In the genomic region with DNA sequence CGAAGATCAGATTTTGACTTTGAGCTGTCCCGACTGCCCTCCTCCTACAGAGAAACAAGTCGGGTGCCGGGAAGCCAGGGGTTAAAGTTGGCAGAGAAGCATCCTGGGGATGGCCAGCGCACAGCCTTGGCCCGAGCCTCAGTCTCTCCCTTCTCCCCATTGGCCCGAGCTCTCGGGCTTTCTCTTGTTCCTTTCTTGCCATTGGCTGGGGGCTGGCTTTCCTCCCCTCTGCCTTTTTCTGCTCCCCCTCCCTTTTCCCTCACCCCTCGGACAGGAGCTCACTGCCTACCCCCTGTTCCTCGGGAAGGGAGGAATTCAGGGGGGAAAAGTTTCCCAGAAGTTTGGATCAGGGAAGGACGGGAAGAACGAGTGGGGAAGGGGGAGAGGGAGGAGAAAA, we compare ENCODE assay signal across 9 mouse cellular contexts. TPM values are rescaled to one million over a fixed set of nuclear protein-coding genes. Genes with fewer than 3 reads are reported as not detected.
DNase-seq lines count a peak whose midpoint lies in the region; ATAC-seq lines count a peak whose summit lies in the region.
"Had no signal": no experiment of that assay in that cellular context is flagged by ENCODE, and none has a peak within 500 bp of the region (broad histone marks: within the 10 kb centered on the region; RNA-seq: fewer than 3 reads in every experiment).

No protein-coding gene starts in this region.

- H3K36me3 ChIP-seq in liver, embryonic 11.5 days (ENCODE audit: control insufficient read depth, insufficient read depth, low read length) = no peaks in the 10 kb centered on the region
- no peaks in the 10 kb centered on the region for H3K36me3 ChIP-seq in embryonic facial prominence, embryonic 10.5 days (replicated peaks)
- no peaks in the 10 kb centered on the region for H3K36me3 ChIP-seq in hindbrain, embryonic 15.5 days
- H3K36me3 ChIP-seq in neural tube, embryonic 15.5 days = no peaks in the 10 kb centered on the region

- no peak overlapping the region for H3K9ac ChIP-seq in liver, embryonic 11.5 days (ENCODE audit: low read depth, low read length)
- no peak overlapping the region for H3K9ac ChIP-seq in hindbrain, embryonic 15.5 days
- H3K9ac ChIP-seq in neural tube, embryonic 15.5 days (replicated peaks) = no peak overlapping the region

- ATAC-seq in liver, embryonic 11.5 days (replicated peaks; ENCODE audit: low FRiP score) = 0 out of 2 replicates have a peak, but pooled peaks have one; percentile 9
- 0 out of 2 replicates have a peak, but pooled peaks have one; percentile 27 for ATAC-seq in hindbrain, embryonic 15.5 days (ENCODE audit: low FRiP score, low read depth)
- no peak for ATAC-seq in neural tube, embryonic 15.5 days (ENCODE audit: low FRiP score)
- no peak for ATAC-seq in granulocyte monocyte progenitor cell, adult 5-6 weeks (replicated peaks; ENCODE audit: poor library complexity, severe bottlenecking)

- peaks cover 100% of the 10 kb centered on the region for H3K27me3 ChIP-seq in liver, embryonic 11.5 days (replicated peaks; ENCODE audit: control insufficient read depth, insufficient read depth, low read length)
- H3K27me3 ChIP-seq in embryonic facial prominence, embryonic 10.5 days (replicated peaks; ENCODE audit: low read depth, poor library complexity, severe bottlenecking) = peaks cover 100% of the 10 kb centered on the region
- peaks cover 82% of the 10 kb centered on the region for H3K27me3 ChIP-seq in hindbrain, embryonic 15.5 days
- peaks cover 94% of the 10 kb centered on the region for H3K27me3 ChIP-seq in neural tube, embryonic 15.5 days (replicated peaks)

- under 1% methylated on average over 12 of the region's 12 CpGs for WGBS in liver, embryonic 11.5 days
- 0% methylated on average over 12 of the region's 12 CpGs for WGBS in embryonic facial prominence, embryonic 10.5 days
- WGBS in hindbrain, embryonic 15.5 days = under 1% methylated on average over 12 of the region's 12 CpGs
- WGBS in neural tube, embryonic 15.5 days = under 1% methylated on average over 12 of the region's 12 CpGs

- H3K27ac ChIP-seq in liver, embryonic 11.5 days (ENCODE audit: low read depth, low read length) = no peak overlapping the region
- no peak overlapping the region for H3K27ac ChIP-seq in embryonic facial prominence, embryonic 10.5 days (replicated peaks)
- H3K27ac ChIP-seq in hindbrain, embryonic 15.5 days (replicated peaks) = no peak overlapping the region
- H3K27ac ChIP-seq in neural tube, embryonic 15.5 days (replicated peaks) = no peak overlapping the region
- H3K27ac ChIP-seq: left cerebral cortex, adult 2 months had no signal

- H3K4me1 ChIP-seq in liver, embryonic 11.5 days (replicated peaks; ENCODE audit: control insufficient read depth, insufficient read depth, low read length) = peaks cover 3% of the 10 kb centered on the region
- H3K4me1 ChIP-seq in embryonic facial prominence, embryonic 10.5 days = peaks cover 48% of the 10 kb centered on the region
- H3K4me1 ChIP-seq in hindbrain, embryonic 15.5 days (replicated peaks) = peaks cover 8% of the 10 kb centered on the region
- H3K4me1 ChIP-seq in neural tube, embryonic 15.5 days = peaks cover 15% of the 10 kb centered on the region

- H3K9me3 ChIP-seq in liver, embryonic 11.5 days (ENCODE audit: control insufficient read depth, low read length) = no peaks in the 10 kb centered on the region
- no peaks in the 10 kb centered on the region for H3K9me3 ChIP-seq in embryonic facial prominence, embryonic 10.5 days
- no peaks in the 10 kb centered on the region for H3K9me3 ChIP-seq in hindbrain, embryonic 15.5 days
- H3K9me3 ChIP-seq in neural tube, embryonic 15.5 days (replicated peaks) = no peaks in the 10 kb centered on the region

- DNase-seq in liver, embryonic 11.5 days (ENCODE audit: low spot score) = no peak
- no peak for DNase-seq in liver
- peak; percentile 87 for DNase-seq in embryonic facial prominence, embryonic 10.5 days (ENCODE audit: low spot score)
- no peak for DNase-seq in layer of hippocampus, adult 11-12 months (ENCODE audit: low spot score)
- no peak for DNase-seq in lung, adult 18-20 months

- H3K4me2 ChIP-seq in liver, embryonic 11.5 days = peak overlapping the region; percentile 67
- H3K4me2 ChIP-seq in hindbrain, embryonic 15.5 days = peak overlapping the region; percentile 54
- peak overlapping the region; percentile 57 for H3K4me2 ChIP-seq in neural tube, embryonic 15.5 days

- H3K4me3 ChIP-seq in liver, embryonic 11.5 days (ENCODE audit: low read depth, low read length) = peak overlapping the region; percentile 38
- peak overlapping the region; percentile 62 for H3K4me3 ChIP-seq in embryonic facial prominence, embryonic 10.5 days
- peak overlapping the region; percentile 26; the same call in 1 of the 2 replicates for H3K4me3 ChIP-seq in hindbrain, embryonic 15.5 days
- no peak overlapping the region for H3K4me3 ChIP-seq in neural tube, embryonic 15.5 days (replicated peaks)

RNA-seq across cellular contexts. Expression of a gene that starts 12.9 kb away (rescaled TPM):
- polyA plus RNA-seq in liver, embryonic 11.5 days (2014; fragmentation: Nextera tagmentation; extraction: Ambion mirVana) = 0.29 and 0.45 TPM in 2 replicates
- polyA plus RNA-seq in embryonic facial prominence, embryonic 10.5 days (2016; fragmentation: Nextera tagmentation; extraction: Ambion mirVana) = 1.6 and 2.5 TPM in 2 replicates
- 0.72 and 0.89 TPM in 2 replicates for polyA plus RNA-seq in hindbrain, embryonic 15.5 days (2015; fragmentation: Nextera tagmentation; extraction: Ambion mirVana)
- polyA plus RNA-seq in neural tube, embryonic 15.5 days (2015; fragmentation: Nextera tagmentation; extraction: Ambion mirVana) = 0.19 and 0.29 TPM in 2 replicates
- total RNA-seq in granulocyte monocyte progenitor cell, adult 5-6 weeks (2014; fragmentation: Nextera tagmentation) = not detected in 2 replicates
- not detected in 2 replicates for total RNA-seq in granulocyte monocyte progenitor cell, adult 5-6 weeks (2017)

Comparison
In these comparisons a context has a peak if more than half of its experiments do, and no peak if none do; other contexts are left out.
1. ATAC-seq: peak in liver, embryonic 11.5 days (single experiment) and hindbrain, embryonic 15.5 days (single experiment); none in neural tube, embryonic 15.5 days (single experiment) and granulocyte monocyte progenitor cell, adult 5-6 weeks (single experiment).
2. Peak in every context shown above with its lines, with median percentiles within 50 percentile points of each other: H3K4me2 ChIP-seq.